Mouse (Mus musculus) CD8-positive naive resting alpha-beta T cell, adult 2 months (primary cell): ENCODE measurements around the gene Dedd.

ENCODE experiments used
- DNase-seq, 2 experiments: peaks; one replicate each; pipeline ENCODE4 v3.0.0; 2022; ENCODE audit warnings: low read depth in 2 of 2, low spot score in 2 of 2

The Dedd gene

DNA sequence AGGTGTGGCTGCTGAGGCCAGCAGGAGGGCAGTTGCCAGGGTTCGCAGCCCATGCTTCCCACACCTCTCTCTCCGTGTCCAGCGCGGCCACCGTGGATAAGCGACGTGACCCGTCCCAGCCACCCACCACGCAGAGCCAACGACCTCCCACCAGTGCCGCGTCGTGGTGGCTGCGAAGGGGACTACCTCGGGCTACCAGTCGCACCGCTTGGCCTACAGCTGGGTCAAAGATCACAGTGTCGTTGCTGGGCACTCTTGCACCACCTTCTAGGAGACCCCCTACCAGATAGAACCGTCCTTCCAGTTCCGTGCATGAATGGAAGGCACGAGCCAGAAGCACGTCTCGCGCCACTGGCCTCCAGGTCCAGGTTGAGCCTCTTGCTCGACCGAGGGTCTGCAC is 31.3 kb downstream of the Dedd start:
- no peak for DNase-seq

GRCm38 (mm10) chr1:171360656-171361055 is 31.7 kb downstream of the Dedd start, which contains the start of gene Klhdc9:
TSS of gene Klhdc9 (minus strand) at chr1:171360798.
- peak; percentile 87 to 93 for DNase-seq

GRCm38 (mm10) chr1:171361106-171362103 is 32.5 kb downstream of the Dedd start:
- DNase-seq, result peak; percentile 63 to 75

DNA sequence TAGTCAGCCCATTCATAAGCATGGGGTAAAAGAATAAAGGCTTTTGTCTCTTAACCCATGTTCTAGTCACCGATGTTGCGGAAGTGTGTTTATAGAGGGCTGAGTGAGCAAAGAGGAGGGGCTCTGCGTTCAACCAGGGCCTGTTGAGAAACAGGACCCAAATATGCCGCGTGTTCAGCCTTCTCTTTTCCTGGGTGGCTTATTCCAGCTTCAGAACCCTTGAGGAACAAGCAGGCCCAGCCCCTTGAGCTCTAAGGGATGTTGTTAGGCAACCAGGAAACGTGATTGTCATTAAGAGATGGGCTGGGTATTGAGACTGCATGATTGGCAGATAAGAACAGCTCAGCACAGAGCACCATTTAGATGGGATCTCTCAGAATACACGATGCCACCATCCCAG is 37.0 kb downstream of the Dedd start:
- no peak for DNase-seq

DNA sequence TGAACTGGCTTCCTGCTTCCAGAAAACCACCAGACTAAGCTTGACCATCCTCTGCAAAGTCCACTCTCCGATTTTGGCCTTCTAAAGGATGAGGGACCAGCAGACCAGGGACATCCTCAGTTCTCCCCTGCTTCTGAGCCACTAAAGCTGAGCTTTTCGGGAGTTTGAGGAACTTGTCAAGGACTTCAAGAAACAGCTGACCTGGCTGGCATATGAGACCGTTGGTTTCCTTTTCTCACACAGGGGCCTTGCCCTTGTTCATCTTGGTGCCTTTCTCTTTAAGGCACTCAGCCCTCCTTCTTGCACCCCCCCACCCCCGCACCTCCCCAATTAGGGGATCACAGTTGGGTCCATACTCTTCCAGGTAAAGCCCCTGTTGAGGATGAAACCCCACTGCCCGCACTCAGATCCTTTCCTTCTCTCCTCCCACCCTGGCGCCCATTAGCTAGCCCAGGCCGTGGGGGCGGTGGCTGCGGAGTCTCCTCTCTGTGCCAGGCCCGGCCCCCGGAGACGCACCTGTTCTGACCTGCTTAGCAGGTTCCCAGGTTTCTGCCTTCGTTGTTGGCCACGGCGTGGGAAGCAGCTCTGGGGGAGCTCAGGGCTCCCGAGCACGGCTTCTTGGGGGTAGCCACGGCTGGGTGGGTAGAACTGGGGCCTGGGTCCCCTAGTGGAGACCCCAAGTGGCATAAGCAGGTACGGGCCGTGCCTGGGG is 41.1 kb downstream of the Dedd start, which contains the start of gene Nectin4:
Nectin4 (plus strand) TSS at position 255 of the 712 bp plus-strand sequence.
- no peak for DNase-seq

GRCm38 (mm10) chr1:171372880-171373279 is 43.9 kb downstream of the Dedd start:
- no peak for DNase-seq

DNA sequence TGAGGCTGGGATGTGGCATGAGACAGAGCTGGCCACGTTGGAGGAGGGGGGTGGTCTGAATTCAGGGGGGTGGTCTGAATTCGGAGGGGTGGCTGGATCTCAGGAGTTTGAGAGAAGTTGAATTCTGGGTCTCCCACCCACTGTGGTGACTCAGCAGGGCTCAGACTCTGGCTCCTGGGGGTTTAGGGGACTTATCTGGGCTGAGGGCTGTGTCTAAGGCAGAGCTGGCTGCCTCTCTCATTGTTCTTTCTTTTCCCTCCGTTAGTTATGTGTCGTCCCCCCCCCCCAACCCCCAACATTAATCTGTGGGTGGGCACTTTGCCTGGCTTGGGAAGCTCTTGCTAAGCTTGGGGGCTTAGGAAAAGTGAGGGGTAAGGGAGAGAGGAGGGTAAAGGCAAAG is 45.0 kb downstream of the Dedd start:
- no peak for DNase-seq

- DNase-seq, result no peak
Observed at GRCm38 (mm10) chr1:171375646-171376097, 46.7 kb downstream of the Dedd start.

GRCm38 (mm10) chr1:171378298-171378697 is 49.4 kb downstream of the Dedd start:
- DNase-seq, result no peak

DNA sequence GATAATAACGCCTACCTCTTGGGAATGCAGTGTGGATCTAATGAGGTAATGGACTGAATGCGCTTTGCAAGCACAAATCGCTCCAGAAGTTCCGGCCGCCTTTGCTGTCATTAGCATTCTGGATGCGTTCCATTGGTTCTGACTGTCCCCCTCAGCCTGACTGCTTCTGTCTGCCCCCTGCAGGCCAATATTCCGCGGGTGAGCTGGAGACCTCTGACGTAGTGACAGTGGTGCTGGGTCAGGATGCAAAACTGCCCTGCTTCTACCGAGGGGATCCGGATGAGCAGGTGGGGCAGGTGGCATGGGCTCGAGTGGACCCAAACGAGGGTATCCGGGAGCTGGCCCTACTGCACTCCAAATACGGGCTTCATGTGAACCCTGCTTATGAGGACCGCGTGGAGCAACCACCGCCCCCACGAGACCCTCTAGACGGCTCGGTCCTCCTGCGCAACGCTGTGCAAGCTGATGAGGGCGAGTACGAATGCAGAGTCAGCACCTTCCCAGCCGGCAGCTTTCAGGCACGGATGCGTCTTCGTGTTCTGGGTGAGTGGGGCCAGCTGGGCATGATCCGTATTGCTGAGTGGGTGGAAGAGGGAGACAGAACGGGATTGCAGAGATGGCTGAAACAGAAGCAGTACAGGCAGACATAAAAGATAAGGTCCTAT is 51.1 kb downstream of the Dedd start:
- peak; percentile 75 to 87 for DNase-seq

DNA sequence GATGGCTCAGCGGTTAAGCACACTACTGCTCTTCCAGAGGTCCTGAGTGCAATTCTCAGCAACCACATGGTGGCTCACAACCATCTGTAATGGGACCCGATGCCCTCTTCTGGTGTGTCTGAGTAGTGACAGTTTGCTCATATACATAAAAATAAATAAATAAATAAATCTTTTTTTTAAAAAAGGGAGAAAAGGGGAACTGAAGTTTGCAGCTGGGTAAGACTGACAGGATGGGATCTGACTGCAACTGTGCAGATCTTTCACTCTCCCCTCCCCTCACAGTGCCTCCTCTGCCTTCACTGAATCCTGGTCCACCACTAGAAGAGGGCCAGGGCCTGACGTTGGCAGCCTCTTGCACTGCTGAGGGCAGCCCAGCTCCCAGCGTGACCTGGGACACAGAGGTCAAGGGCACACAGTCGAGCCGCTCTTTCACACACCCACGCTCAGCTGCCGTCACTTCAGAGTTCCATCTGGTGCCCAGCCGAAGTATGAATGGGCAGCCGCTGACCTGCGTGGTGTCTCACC is 53.2 kb downstream of the Dedd start:
- DNase-seq, result no peak

GRCm38 (mm10) chr1:171384361-171384760 is 55.4 kb downstream of the Dedd start:
- no peak for DNase-seq

DNA sequence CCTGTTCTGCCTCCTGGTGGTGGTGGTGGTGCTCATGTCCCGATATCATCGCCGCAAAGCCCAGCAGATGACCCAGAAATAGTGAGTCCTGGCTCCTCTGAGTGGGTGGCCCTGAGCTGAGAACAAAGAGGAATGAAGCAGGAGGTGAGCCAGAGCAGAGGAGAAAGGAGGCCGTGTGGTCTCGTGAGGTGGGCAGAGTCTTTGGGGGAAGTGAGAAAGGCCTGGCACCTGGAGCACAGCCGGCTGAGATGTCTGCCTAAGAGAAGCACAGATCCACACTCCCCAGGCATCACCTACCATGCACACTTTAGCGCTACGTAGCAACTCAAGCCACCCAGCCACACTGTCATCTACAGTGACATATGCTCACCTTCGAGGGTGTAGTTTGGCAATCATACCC is 56.2 kb downstream of the Dedd start:
- DNase-seq, result no peak

- peak; percentile 31 to 39 for DNase-seq
Observed at GRCm38 (mm10) chr1:171387099-171387498, 58.2 kb downstream of the Dedd start.

GRCm38 (mm10) chr1:171388376-171389102 is 59.6 kb downstream of the Dedd start, which contains the start of gene Arhgap30:
TSS of gene Arhgap30 (plus strand) at chr1:171388954.
- DNase-seq, result peak; percentile 93 to 95

DNA sequence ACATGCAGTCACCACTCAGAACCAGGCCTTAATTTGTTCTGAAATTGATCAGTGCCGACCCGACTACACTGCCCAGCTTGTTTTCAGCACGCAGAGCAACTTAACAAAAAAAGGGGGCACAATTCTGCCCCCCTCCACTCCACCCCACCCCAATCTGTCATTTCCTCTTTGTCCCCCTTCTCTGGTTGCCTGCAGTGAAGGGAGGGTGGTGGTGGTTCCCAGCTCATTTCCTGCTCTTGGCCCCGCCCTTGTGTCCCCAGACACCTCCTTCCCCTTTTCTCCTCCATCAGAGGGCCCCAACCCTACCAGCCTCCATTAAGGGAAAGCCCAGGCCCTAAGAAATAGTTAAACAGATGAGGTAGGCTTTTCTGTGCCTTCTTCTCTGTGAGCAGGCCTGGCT is 61.2 kb downstream of the Dedd start:
- peak; percentile 66 to 79 for DNase-seq
